In genomic region chr1:182005831-182006230, GRCm38 (mm10) we compare ENCODE assay signal across 19 mouse cellular contexts.
"Had no signal": no experiment of that assay in that cellular context is flagged by ENCODE, and none has a peak within 500 bp of the region (broad histone marks: within the 10 kb centered on the region; RNA-seq: fewer than 3 reads in every experiment).

No protein-coding gene starts in this region.

- H3K27ac ChIP-seq: limb, embryonic 10.5 days; limb, embryonic 13.5 days; liver, embryonic 12.5 days; liver, embryonic 15.5 days; lung, embryonic 15.5 days; stomach, embryonic 15.5 days had no signal

- ATAC-seq: liver, embryonic 12.5 days had no signal

- H3K4me3 ChIP-seq: limb, embryonic 10.5 days; limb, embryonic 13.5 days; liver, embryonic 12.5 days; liver, embryonic 15.5 days; lung, embryonic 15.5 days; stomach, embryonic 15.5 days had no signal

- H3K9ac ChIP-seq: limb, embryonic 13.5 days; liver, embryonic 12.5 days; liver, embryonic 15.5 days; lung, embryonic 15.5 days; stomach, embryonic 15.5 days had no signal

- H3K4me1 ChIP-seq: limb, embryonic 10.5 days; limb, embryonic 13.5 days; liver, embryonic 12.5 days; liver, embryonic 15.5 days; lung, embryonic 15.5 days; stomach, embryonic 15.5 days had no signal

- H3K36me3 ChIP-seq: liver, embryonic 12.5 days; liver, embryonic 15.5 days; lung, embryonic 15.5 days; stomach, embryonic 15.5 days had no signal

- H3K9me3 ChIP-seq: limb, embryonic 10.5 days; limb, embryonic 13.5 days; liver, embryonic 12.5 days; liver, embryonic 15.5 days; lung, embryonic 15.5 days; stomach, embryonic 15.5 days had no signal

- H3K4me2 ChIP-seq: limb, embryonic 13.5 days; liver, embryonic 12.5 days; liver, embryonic 15.5 days; lung, embryonic 15.5 days; midbrain, embryonic 11.5 days; stomach, embryonic 15.5 days had no signal

- H3K27me3 ChIP-seq: limb, embryonic 13.5 days; liver, embryonic 12.5 days; liver, embryonic 15.5 days; lung, embryonic 15.5 days; stomach, embryonic 15.5 days had no signal

- DNase-seq: kidney, adult 8-10 months; kidney, postnatal 14 days; kidney, postnatal 4 days; liver; lung, adult 18-20 months; lung, postnatal 10 days; lung, postnatal 36 days; midbrain, embryonic 14.5 days; right cerebral cortex, adult 18-20 months; right cerebral cortex, postnatal 14 days; right cerebral cortex, postnatal 4 days; thymus, postnatal 25 days had no signal
